Mouse (Mus musculus) testis, postnatal 14 days (tissue): ENCODE data around the gene Stxbp5l.
A peak's percentile ranks its signal among the peaks of the same experiment; 100 is the strongest.
"Not testable (repeated sequence)": the region's sequence is repeated elsewhere in the genome, so short reads cannot be mapped to it uniquely, and the experiment has no call there.

Source experiments
- DNase-seq: peaks from one replicate; pipeline ENCODE4 v3.0.0; 2021; ENCODE audit warnings: low spot score

Stxbp5l gene

DNA sequence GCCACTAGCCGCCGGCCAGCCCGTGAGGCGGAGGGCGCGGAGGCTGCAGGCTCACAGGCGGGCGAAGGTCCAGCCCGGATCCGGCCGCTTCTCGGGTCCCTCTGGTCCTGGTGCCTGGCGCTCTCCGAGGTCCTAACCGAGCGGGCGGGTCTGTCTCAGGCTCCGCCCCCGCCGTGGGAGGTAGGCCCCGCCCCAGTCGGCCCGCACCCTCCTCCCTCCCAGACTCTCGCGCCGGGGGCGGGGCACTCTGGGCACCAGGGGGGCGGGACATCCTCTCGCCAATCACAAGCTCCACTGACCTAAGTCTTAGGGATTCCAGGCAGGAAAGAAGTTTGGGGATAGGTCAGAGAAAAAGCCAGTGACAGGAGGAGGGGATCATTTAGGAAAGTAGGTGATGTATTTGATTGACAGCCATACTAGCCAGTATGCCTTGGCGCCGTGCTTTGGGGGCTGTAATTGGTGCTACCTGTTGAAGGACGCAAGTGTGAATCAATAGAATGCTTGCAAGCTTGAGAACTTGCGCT lies at the start of gene Stxbp5l:
Gene Stxbp5l, minus strand, starts transcription at position 142 of the 524 bp plus-strand sequence.
- DNase-seq: peak; percentile 93

GRCm38 (mm10) chr16:37433418-37434204 lies 48.8 kb upstream of the Stxbp5l start:
- DNase-seq: no peak

DNA sequence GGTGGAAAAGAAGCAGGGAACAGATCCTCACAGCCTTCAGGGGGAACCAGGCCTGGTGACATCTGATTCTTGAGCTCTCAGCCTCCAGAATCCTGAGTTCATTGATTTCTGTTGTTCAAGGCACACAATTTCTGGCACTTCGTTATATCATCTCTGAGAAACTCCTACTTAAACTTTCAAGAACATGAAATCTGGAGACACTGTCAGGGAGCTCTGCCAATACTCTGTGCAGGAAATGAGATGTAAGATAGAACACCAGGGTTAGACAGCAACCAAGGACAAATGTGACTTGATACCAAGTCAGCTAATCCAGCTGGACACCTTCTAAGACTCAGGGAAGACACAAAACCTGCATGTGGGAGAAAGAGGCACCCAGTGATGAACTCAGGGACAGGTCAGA lies 40.7 kb upstream of the Stxbp5l start:
- DNase-seq: no peak

GRCm38 (mm10) chr16:37422874-37423273 lies 38.1 kb upstream of the Stxbp5l start:
- no peak for DNase-seq

DNA sequence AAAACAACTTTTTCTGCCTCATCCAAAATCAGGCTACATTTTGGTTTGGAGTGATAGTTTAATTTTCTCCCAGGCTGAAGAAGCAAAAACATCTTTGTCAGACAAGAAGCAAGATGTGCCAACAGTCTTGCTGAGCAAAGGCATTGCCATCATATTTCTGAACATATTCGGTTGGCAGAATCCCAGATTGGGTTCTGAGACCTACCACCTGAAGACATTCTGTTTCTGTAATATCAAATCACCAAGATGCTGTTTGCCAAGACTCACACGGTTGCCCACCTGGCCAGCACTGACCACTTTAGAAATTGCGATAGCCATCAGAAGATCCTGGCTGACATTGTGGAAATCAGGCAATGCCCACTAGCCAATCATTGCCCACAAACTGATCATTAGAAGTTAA lies 37.1 kb upstream of the Stxbp5l start:
- DNase-seq: no peak

DNA sequence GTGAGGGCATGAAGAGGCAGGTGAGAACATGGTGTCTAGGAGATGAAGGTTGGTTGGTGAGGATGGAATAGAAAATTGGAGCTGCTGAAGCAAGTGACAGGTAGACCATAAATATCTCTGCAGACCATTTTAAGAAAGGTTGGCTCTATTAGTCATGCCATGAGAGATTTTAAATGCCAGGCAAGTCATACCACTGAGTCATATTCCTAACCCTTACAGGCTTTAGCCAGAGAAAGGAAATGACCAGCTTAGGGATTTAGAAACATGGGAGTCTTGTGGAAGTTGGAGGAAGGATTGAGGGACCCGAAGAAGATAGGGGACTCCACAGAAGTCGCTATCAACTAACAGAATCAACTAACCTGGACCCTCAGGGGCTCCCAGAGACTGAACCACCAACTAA lies 35.8 kb upstream of the Stxbp5l start:
- no peak for DNase-seq

DNA sequence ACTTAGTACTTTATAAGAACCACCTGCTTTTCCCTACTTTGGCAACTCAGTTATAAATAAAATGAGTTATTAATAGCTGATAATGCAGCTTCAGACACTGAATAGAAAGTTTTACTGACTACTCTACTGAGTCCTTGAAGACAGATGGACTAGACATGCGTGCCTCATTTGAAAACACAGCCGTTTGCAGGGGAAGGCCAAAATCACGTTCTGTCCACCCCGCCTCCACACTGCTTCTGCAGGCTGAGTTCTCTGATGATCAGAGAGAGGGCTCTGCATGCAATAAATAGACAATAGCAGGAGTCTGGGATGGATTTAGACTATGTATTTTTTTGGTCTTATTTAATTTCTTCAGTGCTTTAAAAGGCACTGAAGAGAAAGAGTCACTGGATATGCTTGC lies 20.8 kb upstream of the Stxbp5l start:
- no peak for DNase-seq

GRCm38 (mm10) chr16:37404922-37405321 lies 20.2 kb upstream of the Stxbp5l start:
- no peak for DNase-seq

DNA sequence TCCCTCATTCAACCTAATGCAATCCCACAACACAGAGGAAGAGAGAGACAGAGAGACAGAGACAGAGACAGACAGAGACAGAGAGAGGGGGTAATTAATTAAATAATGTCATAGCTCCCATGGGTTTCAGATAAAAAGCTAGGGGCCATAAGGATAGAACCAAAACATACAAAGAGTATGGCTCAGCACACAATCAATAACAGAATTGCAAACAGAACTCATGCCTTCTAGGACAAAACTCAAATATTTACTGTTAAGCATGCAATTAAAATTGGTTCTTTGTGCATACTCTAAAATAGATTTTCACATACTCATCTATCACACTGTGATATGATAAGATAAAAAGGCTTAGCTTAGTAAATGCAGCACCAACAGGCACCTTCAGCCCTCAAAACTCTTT lies 5.2 kb upstream of the Stxbp5l start:
- no peak for DNase-seq

DNA sequence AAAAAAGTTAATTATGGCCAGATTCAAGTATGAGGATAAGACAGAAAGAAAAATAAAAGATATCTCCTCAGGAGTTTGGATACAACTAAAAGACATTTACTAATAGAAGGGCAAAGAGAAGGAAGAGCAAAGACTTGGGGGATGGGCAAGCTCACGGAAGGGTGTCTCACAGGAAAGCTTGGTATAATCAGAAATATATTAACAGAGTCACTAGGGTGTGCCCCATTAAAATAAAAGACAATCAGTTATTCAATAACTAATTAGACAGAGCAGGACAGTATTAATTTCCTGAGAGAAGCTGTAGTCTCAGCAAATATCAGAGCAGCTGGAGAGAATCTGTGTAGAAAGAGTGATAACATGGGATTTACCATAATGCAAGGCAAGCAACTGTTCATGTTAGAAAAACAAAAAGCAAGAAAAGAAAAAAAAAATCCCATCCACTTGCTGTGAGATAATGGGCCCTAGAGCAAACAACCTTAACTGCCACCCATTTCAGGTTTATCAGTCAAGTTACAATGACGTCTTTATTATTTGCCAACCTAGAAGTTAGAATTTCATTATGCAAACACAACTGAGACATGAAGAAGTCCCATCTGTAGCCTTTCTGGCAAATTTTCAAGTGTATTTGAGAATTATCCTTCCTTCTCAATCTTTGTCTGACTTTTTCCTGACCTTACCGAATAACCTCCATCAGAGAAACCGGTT lies 4.6 kb upstream of the Stxbp5l start:
- no peak for DNase-seq

GRCm38 (mm10) chr16:37384369-37384768 lies 393 bp downstream of the Stxbp5l start:
- DNase-seq: peak; percentile 59

GRCm38 (mm10) chr16:37383426-37383825 lies 1.3 kb downstream of the Stxbp5l start:
- no peak for DNase-seq

DNA sequence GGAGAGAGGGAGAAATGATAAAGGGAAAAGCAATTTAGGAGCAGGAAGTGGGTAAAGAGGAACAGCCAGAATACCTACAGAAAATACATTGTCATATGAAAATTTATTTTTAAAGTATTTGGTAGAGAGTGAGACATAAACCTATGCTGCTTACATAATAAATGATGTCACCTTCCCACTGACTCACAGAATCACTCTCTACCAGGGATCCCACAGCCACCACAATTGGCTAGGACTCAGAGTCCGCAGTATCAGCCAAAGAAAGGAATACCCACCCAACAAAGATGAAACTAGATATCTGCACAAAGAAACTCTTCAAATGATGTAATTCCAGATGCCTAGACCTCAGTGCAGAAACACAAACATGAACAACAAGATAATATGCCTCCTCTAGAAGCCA lies 12.0 kb downstream of the Stxbp5l start:
- DNase-seq: no peak

- no peak for DNase-seq
Observed at GRCm38 (mm10) chr16:37367426-37367825, 17.3 kb downstream of the Stxbp5l start.

GRCm38 (mm10) chr16:37363958-37364357 lies 20.8 kb downstream of the Stxbp5l start:
- DNase-seq: no peak

GRCm38 (mm10) chr16:37355621-37356020 lies 29.1 kb downstream of the Stxbp5l start:
- no peak for DNase-seq

DNA sequence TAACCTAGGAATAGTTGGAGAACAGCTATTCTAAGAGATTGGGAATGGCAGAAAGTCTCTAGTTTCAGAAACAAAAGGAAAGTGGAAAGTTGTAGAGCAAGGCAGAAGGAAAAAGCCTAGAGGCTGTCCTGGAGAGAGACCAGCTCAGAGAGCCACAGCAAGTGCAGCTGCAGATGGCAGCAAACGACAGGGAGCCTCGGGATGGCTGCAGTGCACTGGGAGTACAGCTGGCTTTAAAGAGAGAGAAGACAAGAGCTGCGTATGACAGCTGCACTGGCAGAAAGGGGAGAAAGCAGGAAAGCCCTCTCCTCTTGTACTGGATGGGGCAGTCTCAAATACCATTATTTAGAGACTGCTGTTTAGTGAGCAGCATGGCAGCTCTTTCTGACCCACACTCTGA lies 37.7 kb downstream of the Stxbp5l start:
- DNase-seq: no peak

DNA sequence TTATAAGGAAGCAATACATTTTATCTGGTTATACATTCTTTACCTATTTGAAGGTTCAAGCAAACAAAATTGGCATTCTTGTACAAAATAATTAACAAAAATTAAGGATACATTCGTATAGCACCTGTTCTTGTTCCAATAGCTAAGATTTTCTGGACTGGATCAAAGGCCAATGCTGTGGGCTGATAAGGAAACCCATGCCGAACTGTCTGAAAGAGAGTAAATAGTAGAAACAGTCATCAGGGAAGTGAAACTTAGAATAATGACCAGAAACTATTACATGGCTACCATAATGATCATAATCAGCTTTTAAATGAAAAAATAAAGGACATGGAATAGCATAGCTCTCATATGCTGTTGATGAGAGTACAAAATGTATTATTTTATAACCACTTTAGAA lies 39.8 kb downstream of the Stxbp5l start:
- DNase-seq: no peak

- DNase-seq: not testable (repeated sequence)
Observed at GRCm38 (mm10) chr16:37341446-37341845, 43.3 kb downstream of the Stxbp5l start.

DNA sequence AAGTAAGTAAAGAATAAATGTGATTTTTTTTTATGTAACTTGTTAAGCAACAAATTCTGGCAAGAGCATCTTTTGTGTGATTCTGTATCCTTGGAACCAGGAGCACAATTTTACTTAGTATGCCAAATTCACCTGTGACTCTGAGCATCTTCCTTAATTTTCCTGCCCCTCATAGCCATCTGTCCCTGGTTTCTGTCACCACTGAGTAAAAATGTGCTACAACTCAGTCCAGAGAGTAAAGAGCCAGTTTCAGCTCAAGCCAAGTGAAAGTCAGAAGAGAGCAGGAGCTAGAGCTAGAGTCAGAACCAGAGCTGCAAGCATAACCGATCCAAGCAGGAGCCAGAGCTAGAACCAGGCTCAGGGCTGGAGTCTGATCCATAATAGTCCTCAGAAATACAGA lies 46.6 kb downstream of the Stxbp5l start:
- no peak for DNase-seq

- no peak for DNase-seq
Observed at GRCm38 (mm10) chr16:37337529-37337928, 47.2 kb downstream of the Stxbp5l start.

GRCm38 (mm10) chr16:37304441-37304840 lies 80.3 kb downstream of the Stxbp5l start:
- DNase-seq: no peak

DNA sequence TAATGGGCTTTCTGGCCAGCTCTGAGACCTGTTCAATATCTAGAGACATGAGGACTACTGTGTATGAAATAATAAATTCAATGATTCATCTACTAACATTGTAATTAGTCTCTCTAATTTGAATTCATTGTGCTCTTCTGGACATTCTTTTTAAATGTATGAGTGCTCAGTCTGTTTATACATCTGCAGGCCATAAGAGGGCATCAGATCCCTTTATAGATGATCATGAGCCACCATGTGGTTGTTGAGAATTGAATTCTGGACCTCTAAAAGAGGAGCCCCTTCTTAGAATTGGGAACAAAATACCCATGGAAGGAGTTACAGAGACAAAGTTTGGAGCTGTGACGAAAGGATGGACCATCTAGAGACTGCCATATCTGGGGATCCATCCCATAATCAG lies 92.2 kb downstream of the Stxbp5l start:
- no peak for DNase-seq
